Mouse (Mus musculus): ENCODE results near the gene Pcyt2. TPM values are rescaled to one million over a fixed set of nuclear protein-coding genes. Genes with fewer than 3 reads are reported as not detected.

The Pcyt2 gene
- total RNA-seq, 2 experiments from 2014 or later, result 150 TPM

- no peak for DNase-seq (ENCODE audit: low spot score in 2 of 2)
Observed at GRCm38 (mm10) chr11:120568324-120568723, 49.4 kb downstream of the Pcyt2 start.

DNA sequence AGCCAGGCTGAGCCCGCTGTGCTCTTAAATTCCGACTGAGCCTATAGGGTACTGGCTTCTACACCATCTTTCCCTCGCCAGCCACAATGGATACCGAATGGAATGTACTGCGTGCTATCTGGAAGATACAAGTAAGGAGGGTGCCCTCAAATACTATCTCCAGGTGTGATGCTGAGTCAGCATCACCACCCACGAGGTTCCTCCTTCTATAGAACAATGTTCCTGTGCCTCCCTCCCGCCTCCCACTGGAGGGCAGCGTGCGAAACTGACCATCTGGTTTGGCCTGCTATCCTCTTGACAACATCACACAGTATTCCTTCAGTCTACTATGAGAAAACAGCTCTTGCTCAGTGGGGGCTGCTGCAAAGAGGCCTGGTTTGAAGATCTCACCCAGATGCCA lies 52.6 kb downstream of the Pcyt2 start:
- DNase-seq (ENCODE audit: low spot score in 2 of 2), result no peak

- DNase-seq (ENCODE audit: low spot score in 2 of 2), result no peak
Observed at GRCm38 (mm10) chr11:120562949-120563348, 54.8 kb downstream of the Pcyt2 start.

DNA sequence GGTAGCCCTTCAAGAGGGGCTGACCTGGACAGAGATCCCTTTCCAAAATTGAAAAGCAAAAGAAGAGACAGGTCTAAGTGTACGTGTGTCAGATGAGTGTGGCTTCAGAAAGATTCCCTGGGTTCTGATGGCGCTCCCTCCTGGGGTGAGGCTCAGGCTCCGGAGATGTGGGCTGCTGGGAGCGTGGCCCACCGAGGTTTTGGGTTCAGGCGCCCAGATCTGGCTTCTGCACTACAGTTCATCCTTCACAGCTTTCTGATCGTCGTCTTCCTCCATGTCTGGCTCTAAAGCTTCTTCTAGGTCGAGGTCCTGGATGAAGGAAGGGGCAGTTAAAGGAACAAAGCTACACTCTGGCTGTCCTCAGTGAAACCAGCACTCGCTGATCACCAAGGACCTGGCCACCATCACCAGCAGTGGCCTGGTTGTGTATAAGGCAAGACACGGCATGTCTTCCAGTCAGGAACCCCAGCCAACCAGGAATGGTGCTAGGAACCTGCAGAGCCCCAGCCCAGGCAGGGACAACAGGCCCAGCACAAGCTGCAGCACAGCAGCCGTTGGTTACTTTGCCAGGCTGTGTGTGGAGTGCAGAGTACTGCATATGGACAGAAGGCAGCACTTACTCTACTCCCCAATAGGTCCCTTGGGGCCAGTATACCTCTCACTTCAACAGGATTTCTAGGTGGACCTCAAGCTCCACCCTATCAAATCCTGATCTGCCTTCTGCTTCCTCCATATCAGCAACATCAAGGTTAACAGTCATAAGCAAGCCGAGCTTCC lies 56.6 kb downstream of the Pcyt2 start:
- DNase-seq (ENCODE audit: low spot score in 2 of 2), result no peak

Small RNA genes lying within 50 kb of the gene (microRNA-seq; reads per million reads assigned to microRNA genes)
- gene Mir6936, result 0.23 to 0.85 reads per million in 2 experiments

Other genes with a start within 250 kb of the Pcyt2 start
- 10 to 100 TPM; 31.9 to 38.1 TPM for gene Faap100, start 239.2 kb downstream of the Pcyt2 start, total RNA-seq (2021)
- 10 to 100 TPM; 64.4 to 65.6 TPM for gene Nploc4, start 180.2 kb downstream of the Pcyt2 start, total RNA-seq (2021)
- 1 to 10 TPM in 1 of 2 experiments, not detected in 1; 1.4 TPM for gene Tspan10, start 175.3 kb downstream of the Pcyt2 start, total RNA-seq (2021)
- gene Pde6g, start 164.4 kb downstream of the Pcyt2 start, total RNA-seq (2021), result under 1 TPM in 1 of 2 experiments, not detected in 1; 0.43 TPM
- 10 to 100 TPM; 14.5 to 15.9 TPM for gene Oxld1, start 159.9 kb downstream of the Pcyt2 start, total RNA-seq (2021)
- gene Ccdc137, start 159.8 kb downstream of the Pcyt2 start, total RNA-seq (2021), result 10 to 100 TPM; 22.5 to 22.7 TPM
- gene Arl16, start 150.3 kb downstream of the Pcyt2 start, total RNA-seq (2021), result 10 to 100 TPM; 56.7 to 61.6 TPM
- gene Mrpl12, start 133.3 kb downstream of the Pcyt2 start, total RNA-seq (2021), result 10 to 100 TPM; 71.3 to 73.5 TPM
- 10 to 100 TPM; 25.6 to 27.2 TPM for gene Slc25a10, start 126.1 kb downstream of the Pcyt2 start, total RNA-seq (2021)
- under 1 TPM; 0.28 to 0.36 TPM for gene Gcgr, start 87.2 kb downstream of the Pcyt2 start, total RNA-seq (2021)
- 10 to 100 TPM; 86.1 to 89.0 TPM for gene Mcrip1, start 68.2 kb downstream of the Pcyt2 start, total RNA-seq (2021)
- gene Ppp1r27, start 66.8 kb downstream of the Pcyt2 start, total RNA-seq (2021), result not detected
- 100 to 1,000 TPM; 142 to 157 TPM for gene P4hb, start 44.7 kb downstream of the Pcyt2 start, total RNA-seq (2021)
- 100 to 1,000 TPM; 366 to 384 TPM for gene Arhgdia, start 36.3 kb downstream of the Pcyt2 start, total RNA-seq (2021)
- 10 to 100 TPM; 69.3 to 77.0 TPM for gene Alyref, start 19.6 kb downstream of the Pcyt2 start, total RNA-seq (2021)
- 10 to 100 TPM; 88.0 to 96.5 TPM for gene Anapc11, start 19.5 kb downstream of the Pcyt2 start, total RNA-seq (2021)
- gene Npb, start 9.5 kb downstream of the Pcyt2 start, total RNA-seq (2021), result 1 to 10 TPM; 2.3 to 2.7 TPM
- gene Sirt7, start 7.3 kb upstream of the Pcyt2 start, total RNA-seq (2021), result 10 to 100 TPM; 35.0 to 35.4 TPM
- gene Mafg, start 15.7 kb upstream of the Pcyt2 start, total RNA-seq (2021), result 10 to 100 TPM; 85.5 to 89.8 TPM
- gene Pycr1, start 25.8 kb upstream of the Pcyt2 start, total RNA-seq (2021), result 1 to 10 TPM; 4.7 to 5.1 TPM
- 1 to 10 TPM; 3.0 to 3.5 TPM for gene Myadml2, start 30.2 kb upstream of the Pcyt2 start, total RNA-seq (2021)
- 10 to 100 TPM in 1 of 2 experiments, 1 to 10 TPM in 1; 7.9 to 10.2 TPM for gene Notum, start 43.2 kb upstream of the Pcyt2 start, total RNA-seq (2021)
- gene Aspscr1, start 55.0 kb upstream of the Pcyt2 start, total RNA-seq (2021), result 10 to 100 TPM; 54.2 to 58.9 TPM
- gene Cenpx, start 95.8 kb upstream of the Pcyt2 start, total RNA-seq (2021), result 10 to 100 TPM; 26.8 to 28.9 TPM
- 10 to 100 TPM; 56.0 to 58.2 TPM for gene Lrrc45, start 96.0 kb upstream of the Pcyt2 start, total RNA-seq (2021)
- 10 to 100 TPM; 83.9 to 98.6 TPM for gene Rac3, start 103.5 kb upstream of the Pcyt2 start, total RNA-seq (2021)
- gene Dcxr, start 109.3 kb upstream of the Pcyt2 start, total RNA-seq (2021), result 10 to 100 TPM; 10.4 to 12.0 TPM
- 1 to 10 TPM; 2.1 to 2.2 TPM for gene Cbr2, start 114.2 kb upstream of the Pcyt2 start, total RNA-seq (2021)
- gene Hmga1b, start 144.9 kb upstream of the Pcyt2 start, total RNA-seq (2021), result 10 to 100 TPM; 16.1 to 21.9 TPM
- 10 to 100 TPM; 79.0 to 81.2 TPM for gene Rfng, start 166.3 kb upstream of the Pcyt2 start, total RNA-seq (2021)
- 100 to 1,000 TPM; 137 to 138 TPM for gene Gps1, start 166.3 kb upstream of the Pcyt2 start, total RNA-seq (2021)
- gene Dus1l, start 178.5 kb upstream of the Pcyt2 start, total RNA-seq (2021), result 10 to 100 TPM; 40.1 to 45.5 TPM
- gene Fasn, start 206.6 kb upstream of the Pcyt2 start, total RNA-seq (2021), result 100 to 1,000 TPM; 223 to 257 TPM